Mouse (Mus musculus): ENCODE data around the gene Dmap1.

Gene Dmap1

DNA sequence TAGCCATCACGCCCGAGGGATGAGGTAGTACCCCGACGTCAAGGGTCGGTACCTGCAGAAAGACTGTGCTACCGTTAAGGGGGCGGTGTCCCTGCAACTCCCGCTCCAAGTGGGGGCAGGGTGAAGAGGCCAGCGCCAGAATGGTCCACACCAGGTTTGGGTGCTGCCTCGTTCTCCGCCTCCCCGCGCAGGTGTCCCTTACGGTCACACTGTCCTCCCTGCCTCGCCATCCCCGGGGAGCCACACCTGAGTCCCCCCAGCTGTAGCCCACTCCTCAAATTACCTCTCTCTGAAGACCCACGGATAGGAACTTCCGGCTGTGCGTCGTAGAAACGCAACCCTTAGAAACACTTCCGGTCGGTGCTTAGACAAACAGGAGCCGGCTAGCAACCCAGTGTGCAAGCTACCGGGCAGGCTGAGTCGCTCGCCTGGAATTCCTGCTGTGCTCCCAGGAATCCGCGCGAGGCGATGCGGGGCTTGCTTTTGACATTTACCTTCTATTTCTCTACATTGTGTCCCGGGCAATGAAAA, at the start of gene Dmap1:
Dmap1 (minus strand) TSS at position 343 of the 531 bp plus-strand sequence.
- peak; percentile 96 for DNase-seq (ENCODE audit: low read depth, low spot score)

- no peak for DNase-seq (ENCODE audit: low read depth, low spot score)
Measured at GRCm38 (mm10) chr4:117724112-117724511, 42.0 kb upstream of the Dmap1 start, which contains the start of gene Gm12845. Gene Gm12845 (plus strand): TSS chr4:117724412.

DNA sequence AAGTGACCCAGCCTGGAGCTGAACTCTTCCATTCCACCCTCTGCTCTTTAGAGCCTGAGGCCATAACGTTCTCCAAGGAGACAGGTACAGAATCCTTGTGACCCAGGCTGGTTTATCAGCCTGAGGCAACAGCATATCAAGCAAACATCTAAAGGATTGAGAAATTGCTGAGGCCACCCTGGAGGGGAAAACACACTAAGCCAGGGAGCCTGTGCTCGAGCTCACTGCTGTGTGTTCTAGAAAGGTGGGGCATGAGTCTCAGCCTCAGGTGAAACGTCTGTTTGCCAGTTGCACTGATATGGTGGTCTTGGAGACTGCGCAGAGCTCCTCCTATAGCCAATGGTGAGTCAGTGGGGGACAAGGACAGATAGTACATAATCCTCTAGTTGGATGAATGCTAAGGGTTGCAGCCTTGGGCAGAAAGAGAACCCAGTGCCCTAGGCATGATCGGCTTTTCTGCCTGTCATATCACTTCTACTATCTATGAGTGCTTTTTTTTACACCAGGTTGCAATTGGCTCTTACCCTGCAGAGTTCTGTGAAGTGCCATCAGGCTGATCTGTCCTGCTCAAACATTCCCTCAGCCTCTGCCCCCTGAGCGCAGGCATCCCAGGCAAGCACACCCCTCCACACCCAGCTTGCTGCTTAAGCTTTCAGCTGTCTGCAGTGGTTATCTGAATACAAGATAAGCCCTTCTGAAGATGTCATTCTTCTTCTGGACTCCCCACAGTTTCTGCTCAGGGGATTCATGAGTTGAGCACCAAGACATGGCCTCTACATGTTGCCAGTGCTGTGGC, 31.4 kb upstream of the Dmap1 start:
- DNase-seq (ENCODE audit: low read depth, low spot score) = no peak

DNA sequence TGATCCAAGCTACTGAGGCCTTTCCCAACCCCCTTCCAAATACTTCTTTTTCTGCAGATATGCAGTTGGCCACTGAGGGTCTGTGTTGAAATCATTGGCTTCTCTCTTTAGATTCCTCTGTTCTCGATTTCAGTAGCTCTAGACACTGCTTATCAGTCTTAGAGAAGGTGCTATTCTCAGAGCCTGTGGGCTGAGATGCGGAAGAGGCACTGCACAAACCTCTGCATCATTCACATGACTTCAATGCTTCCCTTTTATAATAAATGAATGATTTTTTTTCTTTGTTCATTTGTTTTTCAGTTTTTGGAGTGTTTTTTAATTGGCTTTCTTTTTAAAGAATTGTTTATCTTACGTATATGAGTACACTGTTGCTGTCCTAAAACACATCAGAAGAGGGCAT, 30.2 kb upstream of the Dmap1 start:
- DNase-seq (ENCODE audit: low read depth, low spot score) = no peak

- DNase-seq (ENCODE audit: low read depth, low spot score) = no peak
Measured at GRCm38 (mm10) chr4:117708780-117709550, 26.9 kb upstream of the Dmap1 start.

DNA sequence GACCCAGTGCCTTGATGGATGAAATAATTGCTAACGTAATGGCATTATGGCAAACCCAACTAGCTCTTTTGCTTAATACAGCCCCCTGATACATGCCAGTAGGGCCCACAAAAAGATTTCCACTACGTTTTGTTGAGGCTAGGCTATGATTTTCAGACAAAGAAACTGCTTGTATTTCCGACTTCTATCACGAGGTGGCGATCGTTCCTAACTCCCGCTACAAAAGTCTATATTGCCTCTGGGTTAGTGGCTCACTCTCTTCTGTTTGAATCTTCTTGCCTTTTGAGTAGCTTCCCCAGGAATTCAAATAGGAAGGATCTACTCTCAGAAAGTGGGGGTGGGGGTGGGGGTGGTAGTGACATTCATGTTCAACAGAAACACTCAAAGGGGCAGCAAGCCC, 23.3 kb upstream of the Dmap1 start:
- DNase-seq (ENCODE audit: low read depth, low spot score) = peak; percentile 66

GRCm38 (mm10) chr4:117686354-117686753, 4.3 kb upstream of the Dmap1 start:
- no peak for DNase-seq (ENCODE audit: low read depth, low spot score)

- DNase-seq (ENCODE audit: low read depth, low spot score) = no peak
Measured at GRCm38 (mm10) chr4:117683048-117683768, 1.1 kb upstream of the Dmap1 start.

DNA sequence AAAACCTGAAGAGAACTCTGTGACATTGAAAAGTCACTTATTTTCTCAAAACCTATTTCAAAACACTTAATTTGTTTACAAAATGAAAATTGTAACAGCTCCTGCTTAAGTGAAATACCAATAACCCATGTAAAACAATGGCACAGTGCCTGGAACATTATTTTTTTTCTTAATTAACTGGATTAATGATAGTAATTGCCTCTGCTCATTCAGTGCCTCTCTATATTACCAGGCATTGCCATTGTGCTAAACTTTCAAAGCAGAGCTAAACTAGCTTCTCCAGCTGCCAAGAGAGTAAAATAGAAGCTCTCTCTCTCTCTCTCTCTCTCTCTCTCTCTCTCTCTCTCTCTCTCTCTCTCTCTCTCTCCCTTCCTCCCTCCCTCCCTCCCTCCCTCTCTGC, 390 bp upstream of the Dmap1 start:
- no peak for DNase-seq (ENCODE audit: low read depth, low spot score)

GRCm38 (mm10) chr4:117680963-117681362, 1.1 kb downstream of the Dmap1 start:
- no peak for DNase-seq (ENCODE audit: low read depth, low spot score)

GRCm38 (mm10) chr4:117676903-117677302, 5.2 kb downstream of the Dmap1 start:
- peak; percentile 85 for DNase-seq (ENCODE audit: low read depth, low spot score)

GRCm38 (mm10) chr4:117673901-117674300, 8.2 kb downstream of the Dmap1 start:
- no peak for DNase-seq (ENCODE audit: low read depth, low spot score)

GRCm38 (mm10) chr4:117672042-117672441, 10.0 kb downstream of the Dmap1 start:
- DNase-seq (ENCODE audit: low read depth, low spot score) = no peak

DNA sequence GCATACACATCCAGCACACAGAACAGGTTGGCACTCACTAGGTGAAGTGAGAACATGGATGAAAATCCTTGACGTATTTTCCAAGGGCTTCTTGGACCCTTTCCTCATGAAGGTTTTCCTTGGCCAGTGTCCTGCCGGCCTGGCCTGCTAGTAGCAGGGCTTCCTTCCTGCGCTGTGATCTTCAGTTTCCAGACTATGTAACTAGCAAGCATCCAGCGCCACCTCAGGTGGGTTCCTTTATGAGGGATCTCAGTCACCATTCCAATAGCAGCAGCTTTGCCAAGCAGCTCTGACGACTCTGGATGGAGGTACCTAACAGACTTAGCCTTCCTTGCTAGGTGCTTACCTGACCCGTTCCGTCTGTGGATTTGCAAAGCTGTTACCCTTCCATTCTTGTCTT, 12.2 kb downstream of the Dmap1 start:
- no peak for DNase-seq (ENCODE audit: low read depth, low spot score)

- DNase-seq (ENCODE audit: low read depth, low spot score) = no peak
Measured at GRCm38 (mm10) chr4:117666054-117666453, 16.0 kb downstream of the Dmap1 start.

- peak; percentile 68 for DNase-seq (ENCODE audit: low read depth, low spot score)
Measured at GRCm38 (mm10) chr4:117665531-117665930, 16.5 kb downstream of the Dmap1 start.

- DNase-seq (ENCODE audit: low read depth, low spot score) = no peak
Measured at GRCm38 (mm10) chr4:117664411-117665137, 17.5 kb downstream of the Dmap1 start.

DNA sequence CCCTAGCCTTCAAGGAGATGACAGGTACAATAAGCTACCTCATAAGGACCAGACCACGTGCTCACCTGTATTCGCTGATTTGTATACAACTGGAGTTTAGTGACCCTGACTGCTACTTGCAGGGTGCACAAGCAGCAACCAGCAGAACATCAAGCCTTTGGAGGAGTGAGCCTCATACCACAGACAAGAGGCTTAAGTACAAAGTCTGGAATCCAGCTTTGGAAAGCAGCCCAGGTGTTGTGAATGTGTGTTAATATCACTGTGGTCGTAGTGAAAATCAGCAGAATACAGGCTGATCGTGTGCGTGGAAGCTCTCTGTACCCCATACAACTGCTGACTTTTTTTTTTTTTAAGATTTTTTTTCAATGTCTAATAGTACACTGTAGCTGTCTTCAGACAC, 22.1 kb downstream of the Dmap1 start:
- DNase-seq (ENCODE audit: low read depth, low spot score) = no peak

DNA sequence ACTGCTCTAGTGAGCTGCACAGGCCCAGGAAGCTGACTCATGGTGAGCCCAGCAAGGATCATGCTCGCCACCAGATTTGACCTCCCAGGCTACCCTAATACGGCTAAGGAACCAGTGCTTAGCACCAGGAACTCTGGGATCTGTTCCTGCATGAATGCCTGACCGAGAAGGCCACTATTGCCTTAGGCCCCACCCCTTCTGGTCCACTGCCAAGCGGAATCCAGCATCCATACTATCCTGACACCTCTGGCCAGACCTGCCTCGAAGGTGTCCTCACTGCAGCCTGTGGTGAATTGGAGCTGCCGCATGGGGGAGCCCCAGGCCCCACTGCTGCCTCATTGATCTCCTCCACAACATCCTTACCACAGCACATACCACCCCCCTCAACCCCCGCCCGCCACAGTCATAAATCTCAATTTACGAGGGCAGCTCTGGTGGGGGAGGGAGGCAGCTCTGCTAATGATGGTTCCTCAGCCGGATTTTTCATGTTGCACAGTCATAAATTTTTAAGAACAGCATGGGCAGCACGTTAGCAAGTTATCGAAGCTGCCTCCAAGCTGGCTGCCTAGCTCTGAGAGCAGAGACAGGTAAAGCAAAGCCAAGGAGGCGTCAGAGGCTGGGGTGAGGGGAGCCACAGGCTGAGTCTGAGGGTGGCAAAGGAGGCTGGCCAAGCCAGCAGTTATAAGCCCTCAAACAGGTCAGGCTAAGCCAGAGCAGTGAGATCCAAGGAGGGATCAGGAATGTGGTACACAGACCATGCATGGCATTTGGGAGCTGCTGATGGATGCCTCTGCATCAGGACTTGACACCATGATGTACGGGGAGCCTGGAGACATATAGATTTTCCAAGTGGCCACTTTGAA, 23.3 kb downstream of the Dmap1 start:
- no peak for DNase-seq (ENCODE audit: low read depth, low spot score)

DNA sequence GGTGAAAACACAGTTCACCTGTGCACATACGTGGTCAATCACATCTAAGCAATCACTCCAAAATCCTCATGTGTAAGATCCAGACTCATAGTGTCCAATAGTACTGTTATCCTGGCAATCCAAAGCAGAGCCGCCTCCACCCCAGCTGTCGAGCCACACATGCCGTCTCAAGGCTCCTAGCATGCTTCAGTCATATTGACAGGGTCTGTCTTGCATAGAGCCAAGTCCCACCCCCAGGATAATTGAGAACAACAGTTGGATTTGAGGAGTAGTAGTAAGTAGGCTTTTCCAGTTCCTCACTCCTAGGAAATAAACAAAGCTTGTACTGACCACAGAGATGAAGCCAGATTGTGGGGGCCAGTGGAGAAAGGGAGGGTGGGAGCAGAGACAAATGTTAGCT, 24.4 kb downstream of the Dmap1 start:
- DNase-seq (ENCODE audit: low read depth, low spot score) = peak; percentile 69

Measured in brain, adult 2 months (tissue).